Mouse (Mus musculus): ENCODE data around the gene Akap4.

Akap4 gene

GRCm38 (mm10) chrX:7067219-7067618, at the start of gene Akap4:
TSS of gene Akap4 (plus strand) at chrX:7067519.
- DNase-seq (ENCODE audit: low spot score in 2 of 2) = no peak

DNA sequence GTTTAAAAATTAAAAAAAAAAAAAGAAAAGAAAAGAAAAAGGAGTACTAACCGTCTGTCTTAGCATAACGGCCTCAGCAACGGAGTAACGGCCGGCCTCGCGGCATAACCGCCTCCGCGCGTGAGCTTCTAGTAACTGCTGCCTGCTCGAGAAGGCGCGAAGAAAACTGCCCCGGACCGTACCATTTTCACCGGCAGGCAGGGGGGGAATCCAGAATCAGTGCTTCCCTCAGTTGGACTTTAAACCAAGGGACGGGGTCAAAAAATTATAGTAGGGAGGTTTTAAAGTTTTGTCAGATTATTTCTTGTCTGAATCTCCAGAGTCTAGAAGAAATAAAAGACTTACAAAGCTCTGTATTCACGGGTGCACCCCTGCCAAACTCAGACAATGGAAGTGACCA, 25.8 kb upstream of the Akap4 start, which contains the start of gene Ccnb3:
TSS of gene Ccnb3 (minus strand) at position 101 of the 400 bp plus-strand sequence.
- DNase-seq (ENCODE audit: low spot score in 2 of 2) = no peak

- no peak for DNase-seq (ENCODE audit: low spot score in 2 of 2)
These were observed 10.3 kb upstream of the Akap4 start for GRCm38 (mm10) chrX:7057056-7057455.

- no peak for DNase-seq (ENCODE audit: low spot score in 2 of 2)
These were observed 9.7 kb upstream of the Akap4 start for GRCm38 (mm10) chrX:7057634-7058033.

- DNase-seq (ENCODE audit: low spot score in 2 of 2) = no peak
These were observed 3.2 kb upstream of the Akap4 start for GRCm38 (mm10) chrX:7064109-7064508.

DNA sequence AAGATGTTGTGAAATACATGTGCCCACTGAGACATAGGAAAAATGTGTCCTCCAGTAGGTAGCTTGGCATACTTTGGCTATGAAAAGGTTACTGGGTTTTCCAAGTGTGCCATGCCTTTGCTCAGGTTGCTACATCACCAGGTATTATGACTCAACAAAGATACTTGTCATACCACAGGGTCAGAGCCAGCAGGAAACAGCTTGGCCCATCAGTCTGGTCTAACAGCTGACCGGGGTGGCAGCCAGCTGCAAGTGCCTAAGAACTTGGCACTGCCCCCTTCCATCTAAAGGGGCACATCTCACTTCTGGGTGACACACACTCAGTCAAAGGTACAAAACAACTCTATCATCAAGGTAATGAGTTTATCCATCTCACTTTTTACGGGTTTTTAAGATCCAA, 683 bp downstream of the Akap4 start:
- DNase-seq (ENCODE audit: low spot score in 2 of 2) = no peak

DNA sequence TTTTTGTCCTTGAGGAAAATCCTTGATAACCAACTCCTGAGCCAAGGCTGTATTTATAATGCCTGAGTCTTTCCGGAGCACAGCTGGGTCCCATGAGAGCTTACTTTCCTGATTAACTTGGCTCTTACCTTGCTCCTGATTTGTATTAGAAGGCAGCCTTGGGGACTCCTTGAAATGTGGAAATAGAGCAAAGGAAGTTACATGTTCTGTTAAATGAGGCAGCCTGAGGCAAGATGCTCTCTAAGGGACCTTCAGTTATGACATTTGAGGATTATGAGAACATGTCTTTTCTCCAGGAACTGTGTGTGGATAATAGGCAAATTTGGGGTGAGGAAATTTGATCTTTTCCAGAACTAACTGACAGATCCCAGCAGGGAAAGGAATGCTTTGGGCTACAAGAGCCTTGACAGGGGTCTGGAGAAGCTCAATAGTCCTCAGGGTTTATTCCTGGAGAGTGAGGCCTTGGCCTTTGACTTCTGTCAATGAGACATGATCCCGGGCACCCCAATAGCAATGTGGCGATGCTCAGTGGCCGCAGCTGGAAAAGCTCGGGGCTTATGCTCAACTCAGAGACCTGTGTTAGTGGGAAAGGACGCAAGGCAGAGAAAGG, 12.6 kb downstream of the Akap4 start:
- no peak for DNase-seq (ENCODE audit: low spot score in 2 of 2)

GRCm38 (mm10) chrX:7085878-7086277, 18.6 kb downstream of the Akap4 start:
- DNase-seq (ENCODE audit: low spot score in 2 of 2) = no peak

DNA sequence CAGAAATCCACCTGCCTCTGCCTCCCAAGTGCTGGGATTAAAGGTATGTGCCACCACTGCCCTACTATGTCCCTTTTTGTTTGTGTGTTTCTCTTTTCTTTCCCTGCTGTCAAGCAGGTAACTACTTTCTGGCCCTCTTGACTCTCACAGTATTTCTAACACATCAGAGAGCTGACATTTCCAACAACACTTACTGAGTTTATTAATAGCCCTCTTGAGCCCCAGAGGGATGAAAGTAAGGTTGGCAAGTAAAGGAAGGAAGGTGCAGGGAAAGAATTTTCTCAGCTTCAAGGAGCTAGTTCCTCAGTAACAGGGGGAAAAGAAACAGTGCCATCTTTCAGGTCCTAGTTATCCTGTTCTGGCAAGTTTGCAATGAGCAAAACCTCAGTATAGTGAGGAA, 23.0 kb downstream of the Akap4 start:
- DNase-seq (ENCODE audit: low spot score in 2 of 2) = no peak

- DNase-seq (ENCODE audit: low spot score in 2 of 2) = no peak
These were observed 35.0 kb downstream of the Akap4 start for GRCm38 (mm10) chrX:7102280-7102679.

GRCm38 (mm10) chrX:7114885-7115284, 47.6 kb downstream of the Akap4 start:
- no peak for DNase-seq (ENCODE audit: low spot score in 2 of 2)

DNA sequence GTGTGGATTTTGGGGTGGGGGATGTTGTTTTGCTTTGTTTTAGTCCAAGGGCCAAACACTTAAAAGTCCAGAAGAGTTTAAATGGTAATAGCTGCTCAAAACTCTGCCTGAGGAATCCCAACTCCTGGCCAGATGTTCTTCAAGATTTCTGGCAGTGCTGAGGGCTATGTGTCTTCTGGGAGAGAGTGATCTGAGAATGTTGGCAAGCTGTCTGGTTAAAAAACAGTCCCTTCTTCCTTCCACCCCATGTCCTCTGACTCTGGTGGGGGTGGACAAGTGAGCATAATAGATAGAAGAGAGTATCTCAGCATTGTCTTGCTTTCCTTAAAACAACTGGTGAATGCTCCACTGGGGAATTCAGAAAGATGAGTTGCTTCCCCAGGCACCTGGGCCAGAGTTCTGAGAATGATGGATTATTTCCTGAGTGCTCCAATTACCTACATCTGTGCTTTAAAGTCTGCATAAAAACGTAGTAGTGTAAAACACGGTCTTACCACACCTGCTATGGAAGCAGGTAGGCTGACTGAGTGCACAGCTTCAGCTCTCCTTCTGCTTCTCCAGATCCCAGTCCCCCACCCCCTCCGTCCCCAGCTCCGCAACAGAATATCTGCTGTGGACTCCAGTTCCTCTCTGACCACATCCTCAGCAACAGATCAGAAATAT, 54.4 kb downstream of the Akap4 start:
- DNase-seq (ENCODE audit: low spot score in 2 of 2) = no peak
